Mouse (Mus musculus): ENCODE measurements at regions not wholly inside any gene's neighbourhood (a gene's known extent, or its start where the extent isn't known, plus 50 kb on each side); places are given as distances from the start of the nearest gene placed in this dataset.

DNA sequence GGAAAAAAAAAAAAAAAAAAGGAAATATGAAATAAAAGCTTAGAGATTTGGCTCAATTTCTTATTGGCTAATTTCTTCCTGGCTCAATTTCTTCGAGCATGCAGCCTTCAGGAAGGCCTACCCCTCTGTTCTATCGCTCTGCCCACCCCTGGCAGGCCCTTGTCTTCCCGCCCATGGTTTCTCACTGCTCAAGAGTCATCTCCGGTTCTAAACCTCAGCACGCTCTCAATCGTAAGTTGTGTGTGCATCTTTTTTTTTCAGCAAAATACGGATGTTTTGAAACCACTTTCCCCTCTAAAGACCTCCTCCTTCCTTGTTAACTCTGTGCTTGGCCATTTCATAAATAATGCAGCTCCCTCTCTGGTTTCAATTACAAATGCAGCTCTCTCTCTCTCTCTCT lies 58.3 kb upstream of the Mef2a start:
- intact Hi-C loops (cut with DNase I): no loop called here

DNA sequence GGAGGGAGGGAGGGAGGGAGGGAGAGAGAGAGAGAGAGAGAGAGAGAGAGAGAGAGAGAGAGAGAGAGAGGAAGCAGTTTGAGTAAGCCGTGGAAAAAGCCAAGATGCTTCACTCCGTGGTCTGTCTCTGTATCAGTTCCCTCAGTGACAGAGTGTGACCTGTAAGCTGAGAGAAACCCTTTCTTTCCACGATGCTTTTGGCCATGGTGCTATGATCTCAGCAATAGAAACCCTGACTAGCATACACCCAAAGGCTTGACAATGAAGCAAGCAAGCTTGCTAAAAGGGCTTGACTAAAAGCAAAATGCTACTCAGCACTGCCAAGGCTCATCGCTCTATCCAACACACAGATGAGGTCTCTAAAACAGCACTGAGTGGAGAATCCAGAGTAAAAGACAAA lies 57.4 kb upstream of the Mef2a start:
- intact Hi-C loops (cut with DNase I): no loop called here
- no peak for DNase-seq

More for the DNA sequence above, 58.3 kb upstream of the Mef2a start:
- no peak for DNase-seq

- DNase-seq: no peak
- intact Hi-C loops (cut with DNase I): no loop called here
These were observed 56.6 kb upstream of the Mef2a start for GRCm38 (mm10) chr7:67429008-67429873.

GRCm38 (mm10) chr7:67428388-67428787 lies 55.7 kb upstream of the Mef2a start:
- no peak for DNase-seq
- intact Hi-C loops (cut with DNase I): no loop called here

- DNase-seq: no peak
- intact Hi-C loops (cut with DNase I): no loop called here
These were observed 53.4 kb upstream of the Mef2a start for GRCm38 (mm10) chr7:67426076-67426475.

DNA sequence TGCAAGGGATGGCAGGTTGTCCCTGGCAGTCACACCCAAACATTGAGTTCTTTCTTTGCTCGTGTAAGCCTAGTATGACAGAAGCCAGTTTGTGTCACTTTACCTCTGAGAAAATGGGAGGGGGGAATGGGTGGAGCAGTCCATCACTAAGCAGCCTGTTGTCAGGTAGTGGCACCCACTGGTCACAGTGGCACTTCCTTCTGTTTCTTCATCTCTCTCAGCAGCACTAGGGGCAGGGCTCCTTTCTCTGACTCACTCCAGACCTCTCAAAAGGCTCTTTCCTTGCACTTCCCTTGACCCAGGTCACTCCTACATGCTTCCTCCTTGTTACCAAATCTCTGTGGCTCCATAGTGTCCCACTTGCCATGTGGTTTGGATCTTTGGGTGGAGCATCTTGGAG lies 52.9 kb upstream of the Mef2a start:
- intact Hi-C loops (cut with DNase I): loop anchor here (2.0 kb wide), 1 partner anchor 19 kb away; no protein-coding TSS in a partner anchor

DNA sequence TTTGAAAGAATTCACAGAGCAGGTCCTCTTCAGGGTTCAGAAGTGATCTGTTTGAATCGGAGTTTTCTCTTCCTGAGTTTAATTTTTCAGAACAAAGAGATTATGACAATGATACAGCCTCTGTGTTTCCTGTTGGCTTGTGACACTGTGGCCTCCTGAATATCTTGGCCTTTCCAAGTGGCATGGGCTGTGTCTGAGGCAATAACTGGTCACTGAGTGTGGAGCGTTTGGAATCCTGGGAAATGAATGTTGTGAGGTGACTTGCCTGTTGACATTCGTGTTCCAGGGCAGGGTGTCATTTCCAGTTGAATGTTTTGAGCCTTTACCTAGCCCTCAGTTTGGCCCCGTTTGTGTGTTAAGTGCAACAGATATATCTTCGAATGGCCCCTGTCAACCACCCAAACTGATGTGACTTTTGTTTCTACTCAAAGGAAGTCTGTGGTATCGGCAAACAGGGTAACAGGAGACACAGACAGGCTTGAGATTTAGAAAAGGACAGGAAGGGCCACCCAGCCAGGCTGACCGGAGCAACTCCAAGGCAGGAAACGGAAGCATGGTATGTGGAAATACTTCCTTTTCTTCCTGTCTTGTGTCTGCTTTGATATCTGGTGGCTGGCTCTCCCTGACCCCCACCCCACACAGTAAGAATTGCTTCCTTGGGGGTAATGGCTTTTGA lies 52.3 kb upstream of the Mef2a start:
- no peak for DNase-seq
- intact Hi-C loops (cut with DNase I): loop anchor here (2.0 kb wide), 1 partner anchor 20 kb away; no protein-coding TSS in a partner anchor

More for the DNA sequence above, 52.9 kb upstream of the Mef2a start:
- no peak for DNase-seq
